In the genomic region with DNA sequence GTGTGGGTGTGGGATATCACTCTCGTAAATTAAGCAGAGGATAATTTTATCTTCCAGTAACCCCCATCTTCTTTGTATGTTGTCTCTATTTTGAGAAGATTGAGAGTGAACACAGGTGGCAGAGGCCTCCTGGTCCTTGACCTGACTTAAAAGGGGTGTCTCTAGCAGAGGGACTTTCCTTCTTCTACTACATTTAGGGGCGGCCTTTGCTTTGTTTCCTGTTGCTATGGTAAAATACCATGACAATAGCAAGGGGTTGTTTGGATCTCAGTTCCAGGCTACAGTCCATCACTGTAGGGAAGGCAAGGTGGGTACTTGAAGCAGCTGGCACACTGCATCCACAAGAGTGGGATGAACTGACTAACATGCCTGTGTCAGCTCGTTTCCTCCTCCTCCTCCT, we compare ENCODE assay signal across 15 mouse cellular contexts.
"Had no signal": no experiment of that assay in that cellular context is flagged by ENCODE, and none has a peak within 500 bp of the region (broad histone marks: within the 10 kb centered on the region; RNA-seq: fewer than 3 reads in every experiment).

No protein-coding gene starts in this region.

- ATAC-seq: liver, postnatal 0 days; midbrain, embryonic 13.5 days had no signal

- H3K4me3 ChIP-seq: left cerebral cortex, adult 2 months; limb, embryonic 12.5 days; liver, embryonic 13.5 days; lung, embryonic 15.5 days; midbrain, embryonic 13.5 days; neural tube, embryonic 13.5 days had no signal

- H3K4me1 ChIP-seq: limb, embryonic 12.5 days; liver, embryonic 13.5 days; lung, embryonic 15.5 days; neural tube, embryonic 13.5 days had no signal

- H3K36me3 ChIP-seq: limb, embryonic 12.5 days; liver, embryonic 13.5 days; lung, embryonic 15.5 days; midbrain, embryonic 13.5 days; neural tube, embryonic 13.5 days had no signal

- H3K9me3 ChIP-seq: limb, embryonic 12.5 days; liver, embryonic 13.5 days; lung, embryonic 15.5 days; midbrain, embryonic 13.5 days; neural tube, embryonic 13.5 days had no signal

- H3K27ac ChIP-seq: left cerebral cortex, adult 2 months; limb, embryonic 12.5 days; liver, embryonic 13.5 days; lung, embryonic 15.5 days; midbrain, embryonic 13.5 days; neural tube, embryonic 13.5 days; stomach, postnatal 0 days had no signal

- DNase-seq: kidney, adult 18-20 months; kidney, postnatal 10 days; liver; liver, embryonic 13.5 days; liver, postnatal 0 days; lung, postnatal 14 days; right cerebral cortex, postnatal 4 days; spleen, adult 18-20 months; thymus, postnatal 4 days had no signal

- H3K27me3 ChIP-seq: limb, embryonic 12.5 days; liver, embryonic 13.5 days; midbrain, embryonic 13.5 days; neural tube, embryonic 13.5 days had no signal
